In genomic region chr5:129914024-129914423, GRCm38 (mm10) we compare ENCODE assay signal across 10 mouse cellular contexts. TPM values are rescaled to one million over a fixed set of nuclear protein-coding genes. Genes with fewer than 3 reads are reported as not detected.
DNase-seq lines count a peak whose midpoint lies in the region; ATAC-seq and TF ChIP-seq lines count a peak whose summit lies in the region.
"Had no signal": no experiment of that assay in that cellular context is flagged by ENCODE, and none has a peak within 500 bp of the region (broad histone marks: within the 10 kb centered on the region; RNA-seq: fewer than 3 reads in every experiment).

No protein-coding gene starts in this region.

- no peaks in the 10 kb centered on the region for H3K36me3 ChIP-seq in heart, postnatal 0 days (replicated peaks; ENCODE audit: control insufficient read depth, insufficient read depth, low read length)
- H3K36me3 ChIP-seq in heart, embryonic 10.5 days, result no peaks in the 10 kb centered on the region
- H3K36me3 ChIP-seq: embryonic facial prominence, embryonic 15.5 days; neural tube, embryonic 12.5 days had no signal

- TF ChIP-seq CTCF in heart, postnatal 0 days (IDR thresholded peaks at IDR 0.05; ENCODE audit: low read depth), result peak; percentile 45

- no peaks in the 10 kb centered on the region for H3K4me1 ChIP-seq in heart, postnatal 0 days (ENCODE audit: control insufficient read depth, insufficient read depth)
- H3K4me1 ChIP-seq in heart, embryonic 10.5 days, result 0 out of 2 replicates have a peak, but pooled peaks cover 3% of the 10 kb centered on the region

- no peak overlapping the region for H3K4me2 ChIP-seq in heart, postnatal 0 days (ENCODE audit: low read depth, low read length)
- H3K4me2 ChIP-seq: embryonic facial prominence, embryonic 15.5 days; neural tube, embryonic 12.5 days had no signal

- no peaks in the 10 kb centered on the region for H3K9me3 ChIP-seq in heart, postnatal 0 days (replicated peaks; ENCODE audit: control insufficient read depth, low read length)
- no peaks in the 10 kb centered on the region for H3K9me3 ChIP-seq in heart, embryonic 10.5 days
- H3K9me3 ChIP-seq: embryonic facial prominence, embryonic 15.5 days; neural tube, embryonic 12.5 days had no signal

- no peak for DNase-seq in heart, postnatal 0 days (ENCODE audit: low spot score)
- DNase-seq in heart, embryonic 10.5 days (ENCODE audit: low spot score), result no peak
- peak; percentile 72 for DNase-seq in CD4-positive helper T cell, adult 2 months (ENCODE audit: low read depth, low spot score)
- peak; percentile 38 for DNase-seq in T-cell, adult 2 months (ENCODE audit: low spot score)
- DNase-seq in kidney, postnatal 10 days, result peak; percentile 22
- DNase-seq in gastrocnemius, adult 8-10 months (ENCODE audit: low spot score in 2 of 2), result no peak
- no peak for DNase-seq in right cerebral cortex, adult 18-20 months

- 27% methylated on average over 2 of the region's 2 CpGs for WGBS in heart, postnatal 0 days
- 35% methylated on average over 2 of the region's 2 CpGs for WGBS in heart, embryonic 10.5 days

- no peak for TF ChIP-seq EP300 in heart, postnatal 0 days (IDR thresholded peaks at IDR 0.05; ENCODE audit: low read depth)

- H3K4me3 ChIP-seq in heart, postnatal 0 days (ENCODE audit: low read depth, low read length), result no peak overlapping the region
- no peak overlapping the region for H3K4me3 ChIP-seq in heart, embryonic 10.5 days
- H3K4me3 ChIP-seq: embryonic facial prominence, embryonic 15.5 days; neural tube, embryonic 12.5 days had no signal

- no peak overlapping the region for H3K27ac ChIP-seq in heart, postnatal 0 days (ENCODE audit: low read depth)
- H3K27ac ChIP-seq in heart, embryonic 10.5 days, result no peak overlapping the region
- H3K27ac ChIP-seq: embryonic facial prominence, embryonic 15.5 days; neural tube, embryonic 12.5 days had no signal

- H3K9ac ChIP-seq in heart, postnatal 0 days (replicated peaks; ENCODE audit: low read depth, low read length), result no peak overlapping the region
- H3K9ac ChIP-seq: embryonic facial prominence, embryonic 15.5 days; neural tube, embryonic 12.5 days had no signal

- ATAC-seq in heart, postnatal 0 days (ENCODE audit: insufficient read depth, low read depth), result no peak
- ATAC-seq in megakaryocyte-erythroid progenitor cell, adult 5-6 weeks (replicated peaks; ENCODE audit: low FRiP score, low TSS enrichment, poor library complexity, severe bottlenecking), result peak; percentile 83

- no peaks in the 10 kb centered on the region for H3K27me3 ChIP-seq in heart, postnatal 0 days (ENCODE audit: control insufficient read depth, insufficient read depth, low read length)
- H3K27me3 ChIP-seq in heart, embryonic 10.5 days (ENCODE audit: insufficient read depth, poor library complexity, severe bottlenecking), result peaks cover 8% of the 10 kb centered on the region; the same call in 1 of the 2 replicates
- H3K27me3 ChIP-seq: embryonic facial prominence, embryonic 15.5 days; neural tube, embryonic 12.5 days had no signal

RNA-seq across cellular contexts. Expression of gene Nupr1l, which starts 5.7 kb away (rescaled TPM):
- 0.08 and 0.38 TPM in 2 replicates for total RNA-seq in heart, postnatal 0 days (2014; rRNA removed; ENCODE audit: low replicate concordance)
- polyA plus RNA-seq in heart, postnatal 0 days (2015; fragmentation: Nextera tagmentation; extraction: Ambion mirVana), result 2.7 and 3.5 TPM in 2 replicates
- 1.8 and 2.4 TPM in 2 replicates for polyA plus RNA-seq in heart, embryonic 10.5 days (2016; fragmentation: Nextera tagmentation; extraction: Ambion mirVana)
- 2.7 and 15.3 TPM in 2 replicates for total RNA-seq in megakaryocyte-erythroid progenitor cell, adult 5-6 weeks (2014; fragmentation: Nextera tagmentation)
- total RNA-seq in megakaryocyte-erythroid progenitor cell, adult 5-6 weeks (2017), result 0.75 and 1.1 TPM in 2 replicates
- under 1 TPM in 1 of 4 experiments, not detected in 3; 0.44 TPM for total RNA-seq in gastrocnemius, adult 8-10 months (2022)

RNA-seq across cellular contexts. Expression of gene Phkg1, which starts 15.7 kb away (rescaled TPM):
- 3.1 and 9.6 TPM in 2 replicates for total RNA-seq in heart, postnatal 0 days (2014; rRNA removed; ENCODE audit: low replicate concordance)
- 2.5 and 3.4 TPM in 2 replicates for polyA plus RNA-seq in heart, postnatal 0 days (2015; fragmentation: Nextera tagmentation; extraction: Ambion mirVana)
- polyA plus RNA-seq in heart, embryonic 10.5 days (2016; fragmentation: Nextera tagmentation; extraction: Ambion mirVana), result 0.48 and 0.53 TPM in 2 replicates
- 0.33 and 0.45 TPM in 2 replicates for total RNA-seq in megakaryocyte-erythroid progenitor cell, adult 5-6 weeks (2014; fragmentation: Nextera tagmentation)
- total RNA-seq in megakaryocyte-erythroid progenitor cell, adult 5-6 weeks (2017), result 1.4 TPM in 2 replicates
- total RNA-seq in gastrocnemius, adult 8-10 months (2022), result 100 to 1,000 TPM; 317 to 357 (median 343) TPM

RNA-seq across cellular contexts. Expression of gene Zbed5, which starts 18.5 kb away (rescaled TPM):
- 0.27 and 1.4 TPM in 2 replicates for total RNA-seq in heart, postnatal 0 days (2014; rRNA removed; ENCODE audit: low replicate concordance)
- 1.4 and 1.5 TPM in 2 replicates for polyA plus RNA-seq in heart, postnatal 0 days (2015; fragmentation: Nextera tagmentation; extraction: Ambion mirVana)
- polyA plus RNA-seq in heart, embryonic 10.5 days (2016; fragmentation: Nextera tagmentation; extraction: Ambion mirVana), result 4.2 and 5.4 TPM in 2 replicates
- total RNA-seq in megakaryocyte-erythroid progenitor cell, adult 5-6 weeks (2014; fragmentation: Nextera tagmentation), result 0.98 and 2.6 TPM in 2 replicates
- total RNA-seq in megakaryocyte-erythroid progenitor cell, adult 5-6 weeks (2017), result 2.1 and 4.7 TPM in 2 replicates
- under 1 TPM; 0.25 to 0.59 (median 0.46) TPM for total RNA-seq in gastrocnemius, adult 8-10 months (2022)

RNA-seq across cellular contexts. Expression of gene Chchd2, which starts 26.8 kb away (rescaled TPM):
- 2,460 and 2,937 TPM in 2 replicates for total RNA-seq in heart, postnatal 0 days (2014; rRNA removed; ENCODE audit: low replicate concordance)
- 1,505 and 1,584 TPM in 2 replicates for polyA plus RNA-seq in heart, postnatal 0 days (2015; fragmentation: Nextera tagmentation; extraction: Ambion mirVana)
- 962 and 1,044 TPM in 2 replicates for polyA plus RNA-seq in heart, embryonic 10.5 days (2016; fragmentation: Nextera tagmentation; extraction: Ambion mirVana)
- total RNA-seq in megakaryocyte-erythroid progenitor cell, adult 5-6 weeks (2014; fragmentation: Nextera tagmentation), result 465 and 490 TPM in 2 replicates
- 208 and 245 TPM in 2 replicates for total RNA-seq in megakaryocyte-erythroid progenitor cell, adult 5-6 weeks (2017)
- total RNA-seq in gastrocnemius, adult 8-10 months (2022), result 100 to 1,000 TPM; 640 to 672 (median 655) TPM

RNA-seq across cellular contexts. Expression of gene Vkorc1l1, which starts 27.7 kb away (rescaled TPM):
- total RNA-seq in heart, postnatal 0 days (2014; rRNA removed; ENCODE audit: low replicate concordance), result 17.4 and 30.8 TPM in 2 replicates
- 7.3 and 8.4 TPM in 2 replicates for polyA plus RNA-seq in heart, postnatal 0 days (2015; fragmentation: Nextera tagmentation; extraction: Ambion mirVana)
- 18.3 and 25.8 TPM in 2 replicates for polyA plus RNA-seq in heart, embryonic 10.5 days (2016; fragmentation: Nextera tagmentation; extraction: Ambion mirVana)
- 60.1 and 75.7 TPM in 2 replicates for total RNA-seq in megakaryocyte-erythroid progenitor cell, adult 5-6 weeks (2014; fragmentation: Nextera tagmentation)
- 61.7 and 81.5 TPM in 2 replicates for total RNA-seq in megakaryocyte-erythroid progenitor cell, adult 5-6 weeks (2017)
- total RNA-seq in gastrocnemius, adult 8-10 months (2022), result 10 to 100 TPM; 22.4 to 29.6 (median 24.0) TPM

Comparison
In these comparisons a context has a peak if more than half of its experiments do, and no peak if none do; other contexts are left out.
1. DNase-seq: peak in CD4-positive helper T cell, adult 2 months (single experiment), T-cell, adult 2 months (single experiment) and kidney, postnatal 10 days (single experiment); none in heart, postnatal 0 days (single experiment), heart, embryonic 10.5 days (single experiment), gastrocnemius, adult 8-10 months (0 of 2) and right cerebral cortex, adult 18-20 months (single experiment).
2. RNA of gene Phkg1, which starts 15.7 kb away (total RNA-seq): 317 to 357 TPM in gastrocnemius, adult 8-10 months; 3.1 to 9.6 TPM in heart, postnatal 0 days and 0.33 to 1.4 TPM in megakaryocyte-erythroid progenitor cell, adult 5-6 weeks; every median in the first group is over 10 times any median in the second.